Mouse (Mus musculus): ENCODE results near the gene 4931422A03Rik. TPM values are rescaled to one million over a fixed set of nuclear protein-coding genes. Genes with fewer than 3 reads are reported as not detected.
A peak's percentile ranks its signal among the peaks of the same experiment; 100 is the strongest.

Gene 4931422A03Rik
- total and polyA plus RNA-seq, 3 experiments = 0.50 to 4.9 TPM; not detected in 1

- Histone ChIP-seq H3K79me2 (ENCODE audit: control insufficient read depth, insufficient read depth, low read length, poor library complexity) (no peaks in the 10 kb centered on the region; the same call in 1 of the 2 replicates), H3K9me3 (replicated peaks; ENCODE audit: insufficient read depth, low read length) (no peaks in the 10 kb centered on the region), H3K4me3 (ENCODE audit: control insufficient read depth in 1 of 2, insufficient read depth in 1 of 2, low read depth in 2 of 2, low read length in 2 of 2) (peak overlapping the region; percentile 43 to 72), H3K9ac (ENCODE audit: control insufficient read depth, low read depth, low read length, poor library complexity, severe bottlenecking) (peak overlapping the region; percentile 69), H3K36me3 (ENCODE audit: control insufficient read depth in 1 of 2, insufficient read depth in 2 of 2, low read length in 2 of 2) (peaks cover 0 to 9% of the 10 kb centered on the region in 2 experiments; a peak in 2 of 4 replicates), H3K4me1 (ENCODE audit: control insufficient read depth in 1 of 2, insufficient read depth in 2 of 2, low read length in 2 of 2) (peaks cover 11 to 23% of the 10 kb centered on the region in 2 experiments), H3K27me3 (ENCODE audit: control insufficient read depth in 1 of 2, insufficient read depth in 2 of 2, low read length in 2 of 2) (no peaks in the 10 kb centered on the region), H3K27ac (ENCODE audit: control insufficient read depth, low read depth, low read length) (peak overlapping the region; percentile 83)
- TF ChIP-seq NELFE (IDR thresholded peaks at IDR 0.05; ENCODE audit: low read depth, low read length) (0 out of 2 replicates have a peak, but pooled peaks have one; percentile 15), MXI1 (IDR thresholded peaks at IDR 0.05; ENCODE audit: low read depth, low read length) (0 out of 2 replicates have a peak, but pooled peaks have one; percentile 7), POLR2AphosphoS5 (IDR thresholded peaks at IDR 0.05; ENCODE audit: borderline replicate concordance, low read depth, low read length) (no peak)
- peak; percentile 73 for DNase-seq (ENCODE audit: low read depth, low spot score)
Measured at GRCm38 (mm10) chr2:103932025-103932424, 96.1 kb downstream of the 4931422A03Rik start.

DNA sequence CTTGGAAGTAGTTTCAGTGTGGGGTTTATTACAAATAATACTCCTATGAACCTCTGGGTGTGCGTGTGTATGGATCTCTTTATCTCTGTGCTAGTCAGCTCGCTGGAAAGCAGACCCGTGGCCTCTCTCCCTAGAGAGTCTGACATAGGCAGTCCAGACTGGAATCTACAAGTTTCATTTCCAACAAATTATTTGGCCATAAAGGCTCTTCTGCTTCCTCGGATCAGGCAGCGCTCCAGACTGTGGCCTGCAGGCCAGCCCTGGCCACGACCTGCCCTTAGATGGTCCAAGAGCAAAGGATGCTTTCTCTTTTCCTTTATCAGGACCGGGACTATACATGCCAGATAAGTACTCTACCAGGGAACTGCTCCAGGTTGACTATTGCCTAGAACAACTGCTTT, 96.7 kb downstream of the 4931422A03Rik start:
- no peak for TF ChIP-seq NRF1 (IDR thresholded peaks at IDR 0.05; ENCODE audit: insufficient read depth, low read depth, low read length, poor library complexity, severe bottlenecking)
- no peak for TF ChIP-seq TBP (IDR thresholded peaks at IDR 0.05; ENCODE audit: low read depth, low read length)
- peak; percentile 61 for TF ChIP-seq GATA1 (IDR thresholded peaks at IDR 0.05; ENCODE audit: low read depth, low read length)
- Histone ChIP-seq H3K36me3 (ENCODE audit: control insufficient read depth in 1 of 2, insufficient read depth in 2 of 2, low read length in 2 of 2) (peaks cover 0 to 10% of the 10 kb centered on the region in 2 experiments; a peak in 2 of 4 replicates), H3K27me3 (ENCODE audit: control insufficient read depth in 1 of 2, insufficient read depth in 2 of 2, low read length in 2 of 2) (no peaks in the 10 kb centered on the region), H3K9me3 (replicated peaks; ENCODE audit: insufficient read depth, low read length) (no peaks in the 10 kb centered on the region), H3K4me3 (ENCODE audit: control insufficient read depth in 1 of 2, insufficient read depth in 1 of 2, low read depth in 2 of 2, low read length in 2 of 2) (peak overlapping the region; percentile 43 to 72), H3K79me2 (ENCODE audit: control insufficient read depth, insufficient read depth, low read length, poor library complexity) (no peaks in the 10 kb centered on the region; the same call in 1 of the 2 replicates), H3K27ac (ENCODE audit: control insufficient read depth, low read depth, low read length) (peak overlapping the region; percentile 83), H3K9ac (ENCODE audit: control insufficient read depth, low read depth, low read length, poor library complexity, severe bottlenecking) (peak overlapping the region; percentile 69), H3K4me1 (ENCODE audit: control insufficient read depth in 1 of 2, insufficient read depth in 2 of 2, low read length in 2 of 2) (peaks cover 13 to 28% of the 10 kb centered on the region in 2 experiments)
- DNase-seq (ENCODE audit: low read depth, low spot score) = peak; percentile 69

GRCm38 (mm10) chr2:103930306-103931019, 97.7 kb downstream of the 4931422A03Rik start:
- Histone ChIP-seq H3K79me2 (ENCODE audit: control insufficient read depth, insufficient read depth, low read length, poor library complexity) (no peaks in the 10 kb centered on the region; the same call in 1 of the 2 replicates), H3K27me3 (ENCODE audit: control insufficient read depth in 1 of 2, insufficient read depth in 2 of 2, low read length in 2 of 2) (no peaks in the 10 kb centered on the region), H3K4me1 (ENCODE audit: control insufficient read depth in 1 of 2, insufficient read depth in 2 of 2, low read length in 2 of 2) (peaks cover 13 to 28% of the 10 kb centered on the region in 2 experiments), H3K9ac (ENCODE audit: control insufficient read depth, low read depth, low read length, poor library complexity, severe bottlenecking) (peak overlapping the region; percentile 69), H3K4me3 (ENCODE audit: control insufficient read depth in 1 of 2, insufficient read depth in 1 of 2, low read depth in 2 of 2, low read length in 2 of 2) (peak overlapping the region in 1 of 2 experiments; percentile 15; a peak in 2 of 4 replicates), H3K27ac (ENCODE audit: control insufficient read depth, low read depth, low read length) (peak overlapping the region; percentile 83), H3K36me3 (ENCODE audit: control insufficient read depth in 1 of 2, insufficient read depth in 2 of 2, low read length in 2 of 2) (peaks cover 0 to 14% of the 10 kb centered on the region in 2 experiments; a peak in 2 of 4 replicates), H3K9me3 (replicated peaks; ENCODE audit: insufficient read depth, low read length) (no peaks in the 10 kb centered on the region)
- peak; percentile 84 for DNase-seq (ENCODE audit: low read depth, low spot score)
- TF ChIP-seq SMC3 (IDR thresholded peaks at IDR 0.05; ENCODE audit: low read depth, low read length) = no peak
- TF ChIP-seq GABPA (IDR thresholded peaks at IDR 0.05; ENCODE audit: low read depth, low read length) = no peak
- no peak for TF ChIP-seq USF1 (IDR thresholded peaks at IDR 0.05; ENCODE audit: low read depth, low read length)
- TF ChIP-seq TCF12 (IDR thresholded peaks at IDR 0.05; ENCODE audit: low read depth, low read length) = peak; percentile 69
- TF ChIP-seq MXI1 (IDR thresholded peaks at IDR 0.05; ENCODE audit: low read depth, low read length) = no peak
- no peak; the same call in 1 of the 2 replicates for TF ChIP-seq SIN3A (IDR thresholded peaks at IDR 0.05; ENCODE audit: low read length)
- TF ChIP-seq E2F4 (IDR thresholded peaks at IDR 0.05; ENCODE audit: borderline replicate concordance, low read depth, low read length) = no peak
- TF ChIP-seq ZNF384 (IDR thresholded peaks at IDR 0.05; ENCODE audit: low read depth, low read length) = no peak
- TF ChIP-seq ZMIZ1 (IDR thresholded peaks at IDR 0.05; ENCODE audit: low read depth, low read length) = no peak
- TF ChIP-seq MYC (IDR thresholded peaks at IDR 0.05; ENCODE audit: low read depth, low read length) = 0 out of 2 replicates have a peak, but pooled peaks have one; percentile 38
- no peak; the same call in 1 of the 2 replicates for TF ChIP-seq MYB (IDR thresholded peaks at IDR 0.05; ENCODE audit: low read depth, low read length)
- TF ChIP-seq RAD21 (IDR thresholded peaks at IDR 0.05; ENCODE audit: low read depth, low read length) = no peak
- TF ChIP-seq MEF2A (IDR thresholded peaks at IDR 0.05; ENCODE audit: extremely low read depth, insufficient replicate concordance, low read depth, low read length, poor library complexity, severe bottlenecking) = no peak
- no peak for TF ChIP-seq CHD2 (IDR thresholded peaks at IDR 0.05; ENCODE audit: low read length)
- TF ChIP-seq NRF1 (IDR thresholded peaks at IDR 0.05; ENCODE audit: insufficient read depth, low read depth, low read length, poor library complexity, severe bottlenecking) = no peak
- TF ChIP-seq POLR2AphosphoS5 (IDR thresholded peaks at IDR 0.05; ENCODE audit: borderline replicate concordance, low read depth, low read length) = no peak
- TF ChIP-seq ZC3H11A (IDR thresholded peaks at IDR 0.05; ENCODE audit: low read depth, low read length) = no peak
- TF ChIP-seq ELF1 (IDR thresholded peaks at IDR 0.05; ENCODE audit: low read depth, low read length) = peak; percentile 50; the same call in 1 of the 2 replicates
- no peak for TF ChIP-seq POLR2A (IDR thresholded peaks at IDR 0.05; ENCODE audit: control insufficient read depth in 1 of 2, insufficient read depth in 1 of 2, low read depth in 1 of 2, low read length in 2 of 2, poor library complexity in 1 of 2)
- TF ChIP-seq CHD1 (IDR thresholded peaks at IDR 0.05; ENCODE audit: low read depth, low read length) = no peak
